Mouse (Mus musculus) stomach, postnatal 0 days (tissue): Measurements from ENCODE around the gene Mutyh. TPM values are rescaled to one million over a fixed set of nuclear protein-coding genes. Genes with fewer than 3 reads are reported as not detected.

Experiments used
- ATAC-seq: fragments of 200-750 bp; cut with Nextera tagmentation; 2 replicates; pipeline ENCODE4 v1.8.0; 2017; ENCODE audit not compliant: low FRiP score, low TSS enrichment
- DNase-seq: peaks from one replicate; pipeline ENCODE4 v3.0.0-alpha.2; 2016; ENCODE audit warnings: low spot score
- H3K27ac ChIP-seq: fragments of 300-500 bp; sonication (generic); replicated peaks from 2 replicates; pipeline ENCODE4 v1.5.1; 2014; ENCODE audit warnings: mild to moderate bottlenecking, control low read depth
- H3K27me3 ChIP-seq: fragments of 300-500 bp; sonication (generic); 2 replicates; pipeline ENCODE4 v1.6.1; 2014; ENCODE audit warnings: low read length; ENCODE audit not compliant: control insufficient read depth, insufficient read depth
- H3K36me3 ChIP-seq: fragments of 300-500 bp; sonication (generic); 2 replicates; pipeline ENCODE4 v1.6.1; 2014; ENCODE audit warnings: low read length, mixed read lengths; ENCODE audit not compliant: control insufficient read depth, insufficient read depth
- H3K4me1 ChIP-seq: fragments of 300-500 bp; sonication (generic); replicated peaks from 2 replicates; pipeline ENCODE4 v1.6.1; 2014; ENCODE audit warnings: antibody characterized with exemption; ENCODE audit not compliant: control insufficient read depth, insufficient read depth
- H3K4me2 ChIP-seq: fragments of 300-500 bp; sonication (generic); replicated peaks from 2 replicates; pipeline ENCODE4 v1.6.1; 2014; ENCODE audit warnings: low read depth, mild to moderate bottlenecking, control low read depth, moderate library complexity
- H3K4me3 ChIP-seq: fragments of 300-500 bp; sonication (generic); 2 replicates; pipeline ENCODE4 v1.5.1; 2014; ENCODE audit warnings: low read depth, low read length, control low read depth
- H3K9ac ChIP-seq: fragments of 300-500 bp; sonication (generic); 2 replicates; pipeline ENCODE4 v1.6.1; 2014; ENCODE audit warnings: mild to moderate bottlenecking, low read length, control low read depth, mixed read lengths
- H3K9me3 ChIP-seq: fragments of 300-500 bp; sonication (generic); 2 replicates; pipeline ENCODE4 v1.6.1; 2016; ENCODE audit warnings: low read length; ENCODE audit not compliant: control insufficient read depth
- CTCF ChIP-seq: IDR thresholded peaks from 2 replicates; pipeline ENCODE4 v1.5.1; 2016; ENCODE audit warnings: antibody characterized with exemption, low read depth, mild to moderate bottlenecking, moderate library complexity
- EP300 ChIP-seq: optimal IDR thresholded peaks from 2 replicates; pipeline ENCODE3; 2016; ENCODE audit warnings: antibody characterized with exemption
- WGBS: fragments of 180-500 bp; shearing (Covaris S2); extraction: QIAGEN DNeasy Blood & Tissue Kit; methylation state at CpG from one replicate; pipeline ENCODE4 v1.1.7; 2014; 5-methylcytosine and 5-hydroxymethylcytosine counted together
- polyA plus RNA-seq: library from polyadenylated mRNA; unstranded; fragments of >200 nt; fragmentation: Nextera tagmentation; extraction: Ambion mirVana; gene quantifications from 2 replicates; pipeline ENCODE4 v1.2.1, GENCODE M21; 2015

The Mutyh gene
- polyA plus RNA-seq, 1 experiment from 2014 or later = 3.1 TPM

- DNase-seq = peak; percentile 83
- H3K4me3 ChIP-seq = no peak overlapping the region
- no peak overlapping the region; the same call in 1 of the 2 replicates for H3K4me2 ChIP-seq
- H3K9me3 ChIP-seq = no peaks in the 10 kb centered on the region
- no peaks in the 10 kb centered on the region for H3K36me3 ChIP-seq
- WGBS = 5% methylated on average over 3 of the region's 3 CpGs
- H3K27ac ChIP-seq = peak overlapping the region; percentile 56
- H3K27me3 ChIP-seq = no peaks in the 10 kb centered on the region
- peak; percentile 97 for TF ChIP-seq CTCF
- TF ChIP-seq EP300 = no peak
- no peaks in the 10 kb centered on the region for H3K4me1 ChIP-seq
- no peak overlapping the region for H3K9ac ChIP-seq
- peak; percentile 73; the same call in 1 of the 2 replicates for ATAC-seq
Measured at GRCm38 (mm10) chr4:116788956-116789355, 18.6 kb upstream of the Mutyh start.

- no peaks in the 10 kb centered on the region for H3K9me3 ChIP-seq
- 82% methylated on average over 8 of the region's 8 CpGs for WGBS
- H3K9ac ChIP-seq = no peak overlapping the region
- no peak for TF ChIP-seq EP300
- TF ChIP-seq CTCF = no peak
- no peak overlapping the region for H3K27ac ChIP-seq
- no peaks in the 10 kb centered on the region for H3K4me1 ChIP-seq
- no peak overlapping the region for H3K4me3 ChIP-seq
- no peak for DNase-seq
- H3K4me2 ChIP-seq = no peak overlapping the region
- ATAC-seq = no peak
- H3K36me3 ChIP-seq = no peaks in the 10 kb centered on the region
- no peaks in the 10 kb centered on the region for H3K27me3 ChIP-seq
Measured at GRCm38 (mm10) chr4:116792453-116792852, 15.1 kb upstream of the Mutyh start.

- WGBS = 79% methylated on average over 2 of the region's 2 CpGs
- Histone ChIP-seq H3K9ac (no peak overlapping the region), H3K9me3 (no peaks in the 10 kb centered on the region), H3K36me3 (no peaks in the 10 kb centered on the region), H3K27me3 (no peaks in the 10 kb centered on the region), H3K27ac (no peak overlapping the region), H3K4me3 (no peak overlapping the region), H3K4me1 (no peaks in the 10 kb centered on the region), H3K4me2 (no peak overlapping the region)
- no peak for TF ChIP-seq EP300
- peak; percentile 42 for TF ChIP-seq CTCF
- ATAC-seq (no peak), DNase-seq (no peak)
Measured at GRCm38 (mm10) chr4:116794273-116794672, 13.2 kb upstream of the Mutyh start.

- no peaks in the 10 kb centered on the region for H3K27me3 ChIP-seq
- TF ChIP-seq CTCF (no peak), EP300 (no peak)
- H3K9me3 ChIP-seq = no peaks in the 10 kb centered on the region
- no peak overlapping the region for H3K27ac ChIP-seq
- no peaks in the 10 kb centered on the region for H3K4me1 ChIP-seq
- DNase-seq (no peak), ATAC-seq (peak; percentile 32; the same call in 1 of the 2 replicates)
- 42% methylated on average over 1 of the region's 1 CpGs for WGBS
- no peak overlapping the region for H3K4me3 ChIP-seq
- no peak overlapping the region for H3K9ac ChIP-seq
- H3K36me3 ChIP-seq = no peaks in the 10 kb centered on the region
- H3K4me2 ChIP-seq = no peak overlapping the region
Measured at GRCm38 (mm10) chr4:116796442-116797110, 10.9 kb upstream of the Mutyh start.

GRCm38 (mm10) chr4:116799901-116800300 is 7.6 kb upstream of the Mutyh start:
- ATAC-seq (no peak), DNase-seq (no peak)
- TF ChIP-seq CTCF = peak; percentile 62
- TF ChIP-seq EP300 = no peak

GRCm38 (mm10) chr4:116811012-116811411 is 3.5 kb downstream of the Mutyh start:
- Histone ChIP-seq H3K27me3 (no peaks in the 10 kb centered on the region), H3K4me1 (no peaks in the 10 kb centered on the region), H3K9me3 (no peaks in the 10 kb centered on the region), H3K9ac (no peak overlapping the region), H3K36me3 (no peaks in the 10 kb centered on the region), H3K4me2 (no peak overlapping the region), H3K27ac (no peak overlapping the region), H3K4me3 (no peak overlapping the region)
- ATAC-seq (no peak), DNase-seq (no peak)
- 38% methylated on average over 3 of the region's 3 CpGs for WGBS
- TF ChIP-seq EP300 (no peak), CTCF (no peak)

More at GRCm38 (mm10) chr4:116799901-116800300, 7.6 kb upstream of the Mutyh start:
- Histone ChIP-seq H3K27ac (no peak overlapping the region), H3K4me1 (no peaks in the 10 kb centered on the region), H3K27me3 (no peaks in the 10 kb centered on the region), H3K9me3 (no peaks in the 10 kb centered on the region), H3K9ac (no peak overlapping the region), H3K4me3 (no peak overlapping the region), H3K36me3 (peaks cover 19% of the 10 kb centered on the region), H3K4me2 (no peak overlapping the region)
- 35% methylated on average over 5 of the region's 5 CpGs for WGBS
